Mouse (Mus musculus): ENCODE results near the gene Fhit. TPM values are rescaled to one million over a fixed set of nuclear protein-coding genes. Genes with fewer than 3 reads are reported as not detected.

The Fhit gene
- total RNA-seq (2023) = 3.5 TPM

DNA sequence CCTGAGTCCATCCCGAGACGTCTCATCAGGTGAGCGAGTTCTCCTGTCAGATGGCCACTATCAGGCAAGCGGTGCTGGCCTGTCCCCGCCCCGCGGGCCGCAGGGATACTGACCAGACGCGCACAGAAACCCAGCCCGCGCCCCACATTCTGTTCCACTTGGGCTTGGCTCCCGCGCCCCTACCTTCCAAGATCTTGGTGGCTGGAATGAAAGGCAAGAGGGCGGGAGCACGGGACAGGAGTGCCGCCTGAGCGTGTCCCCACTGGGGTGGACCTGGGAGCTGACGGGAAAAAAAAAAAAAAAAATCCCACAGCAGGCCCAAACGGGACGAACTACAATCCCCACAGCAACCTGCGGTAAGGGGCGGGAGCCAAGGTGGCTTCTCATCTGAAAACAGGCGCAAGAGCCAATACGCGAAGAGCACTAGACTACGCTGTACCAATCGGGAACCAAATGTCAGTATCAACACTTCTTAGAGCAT is at the start of gene Fhit:
Gene Fhit, minus strand, starts transcription at position 285 of the 481 bp plus-strand sequence.

Other genes starting within 250 kb of the Fhit start
- not detected for gene Gm3839, start 194.7 kb upstream of the Fhit start, total RNA-seq (2023)